Mouse (Mus musculus) hindbrain, postnatal 0 days (tissue): Measurements from ENCODE around the gene Por. TPM values are rescaled to one million over a fixed set of nuclear protein-coding genes. Genes with fewer than 3 reads are reported as not detected.
A peak's percentile ranks its signal among the peaks of the same experiment; 100 is the strongest.

ENCODE experiments used
- ATAC-seq: fragments of 200-750 bp; cut with Nextera tagmentation; 2 replicates; pipeline ENCODE4 v1.8.0; 2017; ENCODE audit warnings: mild to moderate bottlenecking, moderate TSS enrichment, moderate library complexity
- DNase-seq: peaks from one replicate; pipeline ENCODE4 v3.0.0-alpha.2; 2015; ENCODE audit warnings: low spot score
- H3K27ac ChIP-seq: fragments of 300-500 bp; sonication (generic); 2 replicates; pipeline ENCODE4 v1.5.1; 2014; ENCODE audit warnings: mild to moderate bottlenecking
- H3K27me3 ChIP-seq: fragments of 300-500 bp; sonication (generic); 2 replicates; pipeline ENCODE4 v1.6.1; 2014; ENCODE audit warnings: low read length, mixed read lengths; ENCODE audit not compliant: insufficient read depth
- H3K36me3 ChIP-seq: fragments of 300-500 bp; sonication (generic); 2 replicates; pipeline ENCODE4 v1.6.1; 2014; ENCODE audit warnings: low read length, mixed read lengths; ENCODE audit not compliant: insufficient read depth
- H3K4me1 ChIP-seq: fragments of 300-500 bp; sonication (generic); 2 replicates; pipeline ENCODE4 v1.6.1; 2014; ENCODE audit warnings: antibody characterized with exemption, low read length, mixed read lengths; ENCODE audit not compliant: insufficient read depth
- H3K4me2 ChIP-seq: fragments of 300-500 bp; sonication (generic); 2 replicates; pipeline ENCODE4 v1.6.1; 2014; ENCODE audit warnings: low read depth, mild to moderate bottlenecking, low read length, moderate library complexity, mixed read lengths
- H3K4me3 ChIP-seq: fragments of 300-500 bp; sonication (generic); 2 replicates; pipeline ENCODE4 v1.5.1; 2014; ENCODE audit warnings: low read length
- H3K9ac ChIP-seq: fragments of 300-500 bp; sonication (generic); replicated peaks from 2 replicates; pipeline ENCODE4 v1.6.1; 2014; ENCODE audit warnings: mild to moderate bottlenecking, low read length, moderate library complexity, mixed read lengths
- H3K9me3 ChIP-seq: fragments of 300-500 bp; sonication (generic); 2 replicates; pipeline ENCODE4 v1.6.1; 2016; ENCODE audit warnings: low read length, mixed read lengths
- CTCF ChIP-seq: IDR thresholded peaks from 2 replicates; pipeline ENCODE4 v1.5.1; 2016; ENCODE audit warnings: antibody characterized with exemption, control low read depth, low read depth
- WGBS: fragments of 180-500 bp; shearing (Covaris S2); extraction: QIAGEN DNeasy Blood & Tissue Kit; methylation state at CpG from one replicate; pipeline ENCODE4 v1.1.7; 2014; 5-methylcytosine and 5-hydroxymethylcytosine counted together
- microRNA-seq, 2 experiments: library from miRNA; unstranded; fragments of <30 nt; microRNA quantifications; one replicate each; pipeline ENCODE4; 2016
- polyA plus RNA-seq: library from polyadenylated mRNA; unstranded; fragments of >200 nt; fragmentation: Nextera tagmentation; extraction: Ambion mirVana; gene quantifications from 2 replicates; pipeline ENCODE4 v1.2.1, GENCODE M21; 2015
- total RNA-seq: library from RNA; depleted of rRNA; stranded (reverse); fragments of >200 nt; gene quantifications from 2 replicates; pipeline ENCODE4 v1.2.3, GENCODE M21; 2014; rRNA removed

Por gene
- total and polyA plus RNA-seq, 2 experiments from 2014 or later = 71.4 to 71.8 TPM

DNA sequence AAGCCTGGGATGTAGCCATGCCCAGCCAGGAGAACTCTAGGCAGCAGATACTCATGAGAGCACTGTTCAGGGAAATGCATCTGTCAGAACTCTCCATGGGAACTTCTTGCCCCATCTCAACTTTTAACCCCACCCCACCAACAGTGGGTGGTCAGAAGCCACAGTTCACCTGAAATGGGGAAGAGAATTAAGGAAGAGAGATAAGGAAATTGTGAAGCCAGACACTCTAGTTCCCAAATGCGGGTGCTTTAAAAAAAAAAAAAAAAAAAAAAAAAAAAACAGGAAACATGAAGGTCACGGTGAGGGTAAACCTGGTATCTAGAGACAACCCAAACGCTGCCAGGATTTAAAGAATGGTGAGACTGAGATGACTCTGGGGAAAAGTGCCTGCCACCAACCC lies 102.7 kb downstream of the Por start:
- no peak overlapping the region for H3K4me2 ChIP-seq
- TF ChIP-seq CTCF = no peak
- H3K27ac ChIP-seq = no peak overlapping the region
- H3K9me3 ChIP-seq = no peaks in the 10 kb centered on the region
- no peak for ATAC-seq
- WGBS = 67% methylated on average over 3 of the region's 3 CpGs
- DNase-seq = no peak
- H3K36me3 ChIP-seq = no peaks in the 10 kb centered on the region
- H3K4me3 ChIP-seq = no peak overlapping the region
- H3K9ac ChIP-seq = no peak overlapping the region
- no peaks in the 10 kb centered on the region for H3K27me3 ChIP-seq
- 0 out of 2 replicates have a peak, but pooled peaks cover 3% of the 10 kb centered on the region for H3K4me1 ChIP-seq

DNA sequence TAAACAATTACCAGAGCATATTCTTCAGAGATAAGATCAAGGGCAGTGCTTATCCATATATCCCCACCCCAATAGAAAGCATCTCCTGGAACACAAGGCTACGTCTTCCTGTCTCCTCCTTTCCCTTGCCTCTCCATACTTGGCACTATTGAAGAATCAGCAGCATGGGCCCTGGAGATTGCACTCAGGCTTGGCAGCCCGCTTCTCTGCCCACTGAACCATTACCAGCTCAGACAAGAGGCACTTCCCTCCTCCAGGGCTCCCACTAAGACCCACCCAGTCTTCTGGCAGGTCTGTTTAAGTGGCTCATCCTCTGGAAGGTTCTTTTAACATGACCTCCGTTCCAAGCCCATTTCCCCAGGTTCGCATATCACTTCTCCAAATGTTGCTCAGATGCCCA lies 106.7 kb downstream of the Por start:
- H3K27me3 ChIP-seq = no peaks in the 10 kb centered on the region
- DNase-seq (no peak), ATAC-seq (no peak)
- no peak overlapping the region for H3K4me3 ChIP-seq
- H3K9me3 ChIP-seq = no peaks in the 10 kb centered on the region
- no peak overlapping the region for H3K4me2 ChIP-seq
- peaks cover 14% of the 10 kb centered on the region for H3K4me1 ChIP-seq
- 71% methylated on average over 4 of the region's 4 CpGs for WGBS
- H3K9ac ChIP-seq = no peak overlapping the region
- TF ChIP-seq CTCF = no peak
- H3K36me3 ChIP-seq = no peaks in the 10 kb centered on the region
- no peak overlapping the region for H3K27ac ChIP-seq

- whole genome bisulfite sequencing = under 1% methylated on average over 45 of the region's 45 CpGs
- Histone ChIP-seq H3K4me1 (peaks cover 14% of the 10 kb centered on the region), H3K27me3 (no peaks in the 10 kb centered on the region), H3K27ac (peak within 1 kb of the TSS; percentile 98), H3K36me3 (no peaks in the 10 kb centered on the region; the same call in 1 of the 2 replicates), H3K9ac (peak within 1 kb of the TSS; percentile 97), H3K9me3 (no peaks in the 10 kb centered on the region), H3K4me2 (peak within 1 kb of the TSS; percentile 89), H3K4me3 (peak within 1 kb of the TSS; percentile 95)
- DNase-seq (peak; percentile 61), ATAC-seq (peak; percentile 18)
- TF ChIP-seq CTCF = no peak
Observed at GRCm38 (mm10) chr5:135777796-135778470, 108.1 kb downstream of the Por start, which contains the start of gene Styxl1. Gene Styxl1 (minus strand): TSS chr5:135778385.

GRCm38 (mm10) chr5:135778471-135779445 lies 108.9 kb downstream of the Por start, which contains the start of gene Mdh2:
Gene Mdh2 (plus strand): TSS chr5:135778480.
- peak within 1 kb of the TSS; percentile 98 for H3K27ac ChIP-seq
- 2% methylated on average over 69 of the region's 70 CpGs for WGBS

DNA sequence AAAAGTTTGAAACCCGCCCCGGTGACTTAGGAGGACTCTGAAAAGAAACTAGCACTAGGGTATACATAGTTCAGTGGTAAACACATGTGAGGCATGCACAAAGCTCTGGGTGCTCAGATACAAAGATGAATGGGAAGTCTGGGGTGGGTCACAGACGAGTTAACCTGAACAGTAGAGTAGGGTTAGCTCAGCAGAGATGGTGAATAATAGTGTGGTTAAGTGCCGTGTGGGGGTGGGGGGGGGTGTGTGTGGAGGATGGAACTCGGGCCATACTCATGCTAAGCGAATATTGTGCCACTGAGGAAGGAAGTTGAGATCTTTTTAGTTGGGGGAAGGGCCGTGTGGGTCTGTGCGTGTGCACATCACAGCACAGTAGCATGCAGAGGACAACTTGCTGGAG lies 110.5 kb downstream of the Por start:
- peaks cover 20% of the 10 kb centered on the region for H3K36me3 ChIP-seq
- ATAC-seq (no peak), DNase-seq (no peak)
- peak overlapping the region; percentile 14; the same call in 1 of the 2 replicates for H3K4me2 ChIP-seq
- WGBS = 72% methylated on average over 8 of the region's 8 CpGs
- no peak for TF ChIP-seq CTCF
- no peak overlapping the region for H3K4me3 ChIP-seq
- H3K4me1 ChIP-seq = peaks cover 14% of the 10 kb centered on the region
- no peaks in the 10 kb centered on the region for H3K9me3 ChIP-seq
- H3K27me3 ChIP-seq = no peaks in the 10 kb centered on the region
- no peak overlapping the region for H3K27ac ChIP-seq
- no peak overlapping the region for H3K9ac ChIP-seq

More at GRCm38 (mm10) chr5:135778471-135779445, 108.9 kb downstream of the Por start, which contains the start of gene Mdh2:
- peak within 1 kb of the TSS; percentile 95 for H3K4me3 ChIP-seq
- H3K9me3 ChIP-seq = no peaks in the 10 kb centered on the region
- peaks cover 6% of the 10 kb centered on the region; the same call in 1 of the 2 replicates for H3K36me3 ChIP-seq
- peak; percentile 99 for ATAC-seq
- TF ChIP-seq CTCF = no peak
- DNase-seq = peak; percentile 100
- peak within 1 kb of the TSS; percentile 89 for H3K4me2 ChIP-seq
- peaks cover 14% of the 10 kb centered on the region for H3K4me1 ChIP-seq
- peak within 1 kb of the TSS; percentile 97 for H3K9ac ChIP-seq
- no peaks in the 10 kb centered on the region for H3K27me3 ChIP-seq

- H3K9ac ChIP-seq = no peak overlapping the region
- H3K9me3 ChIP-seq = no peaks in the 10 kb centered on the region
- no peak for ATAC-seq
- DNase-seq = no peak
- H3K4me1 ChIP-seq = peaks cover 10% of the 10 kb centered on the region
- H3K36me3 ChIP-seq = peaks cover 46% of the 10 kb centered on the region
- TF ChIP-seq CTCF = no peak
- H3K4me2 ChIP-seq = no peak overlapping the region
- H3K27ac ChIP-seq = no peak overlapping the region
- no peaks in the 10 kb centered on the region for H3K27me3 ChIP-seq
- 90% methylated on average over 4 of the region's 4 CpGs for WGBS
- no peak overlapping the region for H3K4me3 ChIP-seq
Observed at GRCm38 (mm10) chr5:135782901-135783300, 113.1 kb downstream of the Por start.

Small RNA genes lying within 50 kb of the gene (microRNA-seq; reads per million reads assigned to microRNA genes)
- gene Mir7034 = 0.35 to 0.36 reads per million in 2 experiments

Other genes starting within 250 kb of the Por start
- 103 and 110 TPM in 2 replicates for gene Hip1, start 124.9 kb upstream of the Por start, total RNA-seq
- 26.9 and 28.3 TPM in 2 replicates for gene Hip1, start 124.9 kb upstream of the Por start, polyA plus RNA-seq
- not detected in 2 replicates for gene Ccl26, start 106.5 kb upstream of the Por start, total RNA-seq
- not detected in 2 replicates for gene Ccl26, start 106.5 kb upstream of the Por start, polyA plus RNA-seq
- 0.26 TPM in 1 of 2 replicates, not detected in the other for gene Ccl24, start 97.0 kb upstream of the Por start, total RNA-seq
- gene Ccl24, start 97.0 kb upstream of the Por start, polyA plus RNA-seq = 1.9 and 2.5 TPM in 2 replicates
- 29.1 and 34.2 TPM in 2 replicates for gene Rhbdd2, start 37.4 kb upstream of the Por start, total RNA-seq
- gene Rhbdd2, start 37.4 kb upstream of the Por start, polyA plus RNA-seq = 127 and 130 TPM in 2 replicates
- gene Tmem120a, start 74.4 kb downstream of the Por start, total RNA-seq = 52.8 and 71.7 TPM in 2 replicates
- gene Tmem120a, start 74.4 kb downstream of the Por start, polyA plus RNA-seq = 83.2 and 89.7 TPM in 2 replicates
- gene Styxl1, start 108.4 kb downstream of the Por start, total RNA-seq = 0.10 TPM in 1 of 2 replicates, not detected in the other
- gene Styxl1, start 108.4 kb downstream of the Por start, polyA plus RNA-seq = 0.61 and 0.69 TPM in 2 replicates
- 165 and 169 TPM in 2 replicates for gene Mdh2, start 108.4 kb downstream of the Por start, total RNA-seq
- 732 and 760 TPM in 2 replicates for gene Mdh2, start 108.4 kb downstream of the Por start, polyA plus RNA-seq
- gene Srrm3, start 136.9 kb downstream of the Por start, total RNA-seq = 75.8 and 106 TPM in 2 replicates
- 50.8 and 55.7 TPM in 2 replicates for gene Srrm3, start 136.9 kb downstream of the Por start, polyA plus RNA-seq
- 29.4 and 29.6 TPM in 2 replicates for gene Hspb1, start 217.9 kb downstream of the Por start, total RNA-seq
- gene Hspb1, start 217.9 kb downstream of the Por start, polyA plus RNA-seq = 28.0 and 30.0 TPM in 2 replicates